Mouse (Mus musculus) bone marrow, adult 2 months (tissue): ENCODE data around the gene Magi2.

ENCODE experiments used
- CTCF ChIP-seq: fragments of 200-500 bp; IDR thresholded peaks from 2 replicates; pipeline ENCODE4 v1.5.1; 2011; ENCODE audit warnings: low read length, control low read depth; ENCODE audit not compliant: control insufficient read depth, insufficient read depth
- POLR2A ChIP-seq: fragments of 200-500 bp; IDR thresholded peaks from 2 replicates; pipeline ENCODE4 v1.6.1; 2011; ENCODE audit warnings: low read depth, mild to moderate bottlenecking, control low read depth, low read length, borderline replicate concordance; ENCODE audit not compliant: control insufficient read depth

DNA sequence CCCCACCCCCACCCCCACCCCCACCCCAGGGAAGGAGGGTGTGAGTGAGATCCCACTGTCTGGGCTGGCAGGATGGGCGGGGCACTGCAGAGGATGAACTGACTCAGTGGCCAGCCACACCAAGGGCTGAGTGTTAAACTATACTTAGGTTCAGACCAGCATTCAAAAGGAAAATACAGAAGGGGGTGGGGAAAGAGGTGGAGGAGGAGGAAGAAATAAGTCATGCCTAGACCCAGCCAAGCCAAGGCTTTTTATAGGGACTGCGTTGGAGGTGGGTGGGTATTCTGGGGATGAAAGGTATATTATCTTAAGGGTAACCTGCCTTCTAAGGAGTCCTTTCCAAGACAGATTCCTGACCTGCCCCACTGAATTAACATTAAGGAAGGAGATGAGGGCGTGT, 1420.1 kb downstream of the Magi2 start:
- TF ChIP-seq CTCF (no peak), POLR2A (no peak)
